Mouse (Mus musculus): ENCODE measurements around the gene Atp13a1.

DNA sequence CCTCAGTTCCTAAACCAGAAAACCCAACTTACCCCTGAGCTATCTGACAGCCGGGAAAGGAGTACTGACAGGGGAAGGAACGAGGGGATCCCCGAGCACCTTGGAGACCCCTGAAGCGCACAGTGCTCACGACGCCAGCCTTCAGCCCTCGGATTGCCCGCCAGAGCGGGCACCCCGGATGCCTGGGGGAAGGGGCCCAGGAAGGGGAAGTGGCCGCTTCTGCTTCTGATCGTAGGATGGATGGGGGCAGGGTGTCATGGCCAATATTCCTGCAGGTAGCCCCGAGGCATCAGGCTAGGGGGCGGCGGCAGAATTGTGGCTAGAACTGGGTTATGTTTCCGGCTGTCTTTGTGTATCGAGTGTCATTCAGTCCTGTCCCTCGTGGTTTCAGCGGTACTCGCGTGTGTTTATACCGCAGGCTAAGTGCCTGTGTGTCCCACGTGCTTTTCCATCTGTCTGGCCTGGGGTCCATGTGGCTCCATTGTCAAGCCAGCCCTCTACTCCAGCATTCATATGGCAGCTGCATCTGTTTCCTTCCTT lies 18.0 kb downstream of the Atp13a1 start:
- TF ChIP-seq GATA1 (IDR thresholded peaks at IDR 0.05; ENCODE audit: borderline replicate concordance, low read length) (no peak), FLI1 (IDR thresholded peaks at IDR 0.05; ENCODE audit: low read length) (no peak)
